Mouse (Mus musculus) layer of hippocampus, adult 11-12 months (tissue): ENCODE results near the gene Mon1a.

ENCODE experiments used
- DNase-seq: peaks from one replicate; pipeline ENCODE4 v3.0.0; 2022; ENCODE audit warnings: low spot score

The Mon1a gene

GRCm38 (mm10) chr9:107908410-107909158 lies 20.6 kb downstream of the Mon1a start:
- no peak for DNase-seq

GRCm38 (mm10) chr9:107910025-107910769 lies 22.2 kb downstream of the Mon1a start:
- DNase-seq = no peak

GRCm38 (mm10) chr9:107914764-107915420 lies 26.9 kb downstream of the Mon1a start:
- no peak for DNase-seq

- DNase-seq = peak; percentile 44
Observed at GRCm38 (mm10) chr9:107917895-107918608, 30.1 kb downstream of the Mon1a start.

- DNase-seq = no peak
Observed at GRCm38 (mm10) chr9:107918884-107919283, 30.9 kb downstream of the Mon1a start.

GRCm38 (mm10) chr9:107919441-107919840 lies 31.5 kb downstream of the Mon1a start:
- no peak for DNase-seq

- DNase-seq = no peak
Observed at GRCm38 (mm10) chr9:107923021-107923420, 35.1 kb downstream of the Mon1a start.

- DNase-seq = no peak
Observed at GRCm38 (mm10) chr9:107923956-107924355, 36.0 kb downstream of the Mon1a start.

- DNase-seq = no peak
Observed at GRCm38 (mm10) chr9:107925251-107925650, 37.3 kb downstream of the Mon1a start.

- DNase-seq = no peak
Observed at GRCm38 (mm10) chr9:107926920-107927420, 39.0 kb downstream of the Mon1a start.

GRCm38 (mm10) chr9:107927749-107928148 lies 39.8 kb downstream of the Mon1a start:
- no peak for DNase-seq

- DNase-seq = no peak
Observed at GRCm38 (mm10) chr9:107928169-107928568, 40.2 kb downstream of the Mon1a start, which contains the start of gene Actl11. Actl11 (plus strand) TSS chr9:107928469.

GRCm38 (mm10) chr9:107932221-107932620 lies 44.3 kb downstream of the Mon1a start:
- DNase-seq = no peak

GRCm38 (mm10) chr9:107934146-107934545 lies 46.2 kb downstream of the Mon1a start:
- peak; percentile 49 for DNase-seq

- DNase-seq = no peak
Observed at GRCm38 (mm10) chr9:107935374-107935773, 47.4 kb downstream of the Mon1a start, which contains the start of gene Camkv. Camkv (plus strand) TSS chr9:107935674.

- peak; percentile 53 for DNase-seq
Observed at GRCm38 (mm10) chr9:107935790-107936214, 47.9 kb downstream of the Mon1a start.

GRCm38 (mm10) chr9:107936215-107936822 lies 48.4 kb downstream of the Mon1a start:
- DNase-seq = peak; percentile 53

- DNase-seq = no peak
Observed at GRCm38 (mm10) chr9:107936831-107937230, 48.9 kb downstream of the Mon1a start.

- DNase-seq = peak; percentile 43
Observed at GRCm38 (mm10) chr9:107947241-107948194, 59.6 kb downstream of the Mon1a start.
